Mouse (Mus musculus) brain, embryonic 14.5 days (tissue): ENCODE measurements around the gene Ift88.

ENCODE experiments used
- CTCF ChIP-seq: fragments of 200-500 bp; IDR thresholded peaks from 2 replicates; pipeline ENCODE4 v1.5.1; 2012; ENCODE audit warnings: inconsistent platforms, mild to moderate bottlenecking, moderate library complexity, borderline replicate concordance; ENCODE audit not compliant: insufficient read depth, insufficient read length; ENCODE audit errors: extremely low read depth
- POLR2A ChIP-seq: fragments of 200-500 bp; IDR thresholded peaks from 2 replicates; pipeline ENCODE4 v1.6.1; 2012; ENCODE audit warnings: mild to moderate bottlenecking, inconsistent platforms, borderline replicate concordance; ENCODE audit not compliant: poor library complexity, insufficient read depth, insufficient read length, severe bottlenecking; ENCODE audit errors: extremely low read depth

DNA sequence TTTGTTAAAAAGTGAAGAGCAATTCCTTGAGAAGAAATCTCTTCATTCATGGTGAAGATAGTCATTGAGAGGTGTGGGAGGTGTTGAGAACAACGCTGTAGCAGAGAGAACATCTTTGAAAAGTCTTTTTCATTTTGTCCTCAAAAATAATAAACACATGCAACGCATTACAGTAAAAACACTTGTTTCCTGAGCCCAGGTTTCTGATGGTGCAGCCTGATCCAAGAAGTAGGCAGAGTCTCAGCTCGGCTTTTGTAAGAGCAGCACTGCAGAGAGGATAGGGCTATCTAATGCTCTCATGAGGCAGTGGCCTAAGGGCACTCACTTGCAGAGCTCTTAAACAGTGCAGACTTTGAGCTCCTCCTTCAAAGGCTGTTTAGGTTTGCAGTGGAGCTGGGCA is 65.8 kb downstream of the Ift88 start:
- TF ChIP-seq CTCF (no peak), POLR2A (no peak)
